Comparison of ENCODE assay signal across 8 mouse cellular contexts in the genomic region with DNA sequence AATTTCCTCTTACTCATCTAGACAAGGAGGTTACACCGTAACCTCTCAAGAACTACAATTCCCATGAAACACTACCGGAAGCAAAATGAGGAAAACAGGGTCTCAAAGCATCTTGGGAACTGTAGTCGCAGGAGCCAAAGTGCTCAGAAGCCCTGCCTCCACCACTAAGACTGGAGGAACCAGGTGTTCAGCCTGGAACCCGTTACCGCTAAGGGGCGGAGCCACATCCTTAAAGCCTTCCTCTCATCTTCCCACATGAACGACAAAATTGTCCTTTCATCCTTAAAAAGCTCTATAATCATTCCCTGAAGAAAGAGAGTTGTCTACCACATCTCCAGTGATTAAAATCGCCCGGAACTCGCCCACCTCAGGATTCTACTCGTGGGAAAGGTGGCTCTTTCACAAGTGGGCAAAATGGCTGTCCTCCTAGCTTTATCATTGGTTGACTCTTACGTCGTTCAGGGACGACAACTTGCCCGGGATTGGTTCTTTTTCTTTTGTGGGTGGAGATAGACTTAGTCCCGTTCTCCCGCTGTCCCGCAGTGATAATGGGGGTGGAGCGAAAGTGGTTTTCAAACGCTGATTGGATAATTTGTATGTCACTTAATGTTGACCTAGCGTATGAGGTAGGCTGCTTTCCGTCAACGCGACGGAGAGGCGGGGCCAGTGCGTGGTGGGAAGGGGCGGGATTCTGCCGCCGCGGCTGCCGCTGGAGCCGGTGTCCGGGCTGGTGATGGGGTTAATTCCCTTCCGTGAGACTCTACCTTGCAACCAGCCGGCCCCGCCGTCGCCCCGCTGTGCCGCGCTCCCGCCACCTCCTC. TPM values are rescaled to one million over a fixed set of nuclear protein-coding genes. Genes with fewer than 3 reads are reported as not detected.
DNase-seq lines count a peak whose midpoint lies in the region; ATAC-seq lines count a peak whose summit lies in the region.

Gene Zranb3, minus strand, starts transcription at position 407 of the 821 bp plus-strand sequence.
Gene R3hdm1, plus strand, starts transcription at position 661 of the 821 bp plus-strand sequence.

- peak within 1 kb of the TSS; percentile 73 for H3K4me2 ChIP-seq in hindbrain, embryonic 15.5 days

- H3K27ac ChIP-seq in hindbrain, embryonic 15.5 days (replicated peaks), result peak within 1 kb of the TSS; percentile 96

- ATAC-seq in hindbrain, embryonic 15.5 days (ENCODE audit: low FRiP score, low read depth), result peak; percentile 98

- peak; percentile 99 for DNase-seq in T-cell, adult 2 months (ENCODE audit: low spot score)
- peak; percentile 92 to 98 for DNase-seq in cerebellum, postnatal 36 days
- peak; percentile 94 to 99 for DNase-seq in frontal cortex, postnatal 36 days (ENCODE audit: low spot score in 2 of 2)
- peak; percentile 100 for DNase-seq in left cerebral cortex, adult 11 months (ENCODE audit: low spot score)
- peak; percentile 96 to 98 for DNase-seq in lung, postnatal 4 days
- DNase-seq in retina, postnatal 7 days (ENCODE audit: low read depth, low spot score), result peak; percentile 99
- peak; percentile 76 for DNase-seq in urinary bladder, adult 2 months (ENCODE audit: low spot score)

- no peaks in the 10 kb centered on the region for H3K36me3 ChIP-seq in hindbrain, embryonic 15.5 days

- H3K4me3 ChIP-seq in hindbrain, embryonic 15.5 days, result peak within 1 kb of the TSS; percentile 90

- under 1% methylated on average over 39 of the region's 43 CpGs for WGBS in hindbrain, embryonic 15.5 days

- no peaks in the 10 kb centered on the region for H3K9me3 ChIP-seq in hindbrain, embryonic 15.5 days

- peak within 1 kb of the TSS; percentile 88 for H3K9ac ChIP-seq in hindbrain, embryonic 15.5 days

- no peaks in the 10 kb centered on the region for H3K27me3 ChIP-seq in hindbrain, embryonic 15.5 days

- H3K4me1 ChIP-seq in hindbrain, embryonic 15.5 days (replicated peaks), result peaks cover 20% of the 10 kb centered on the region

RNA-seq across cellular contexts. Expression of gene Zranb3, which starts in this region (rescaled TPM):
- 3.6 and 4.4 TPM in 2 replicates for polyA plus RNA-seq in hindbrain, embryonic 15.5 days (2015; fragmentation: Nextera tagmentation; extraction: Ambion mirVana)
- polyA plus RNA-seq in urinary bladder, adult 2 months (2012; rRNA removed), result 3.4 and 3.8 TPM in 2 replicates

RNA-seq across cellular contexts. Expression of gene R3hdm1, which starts in this region (rescaled TPM):
- 77.8 and 89.2 TPM in 2 replicates for polyA plus RNA-seq in hindbrain, embryonic 15.5 days (2015; fragmentation: Nextera tagmentation; extraction: Ambion mirVana)
- 24.0 and 32.6 TPM in 2 replicates for polyA plus RNA-seq in urinary bladder, adult 2 months (2012; rRNA removed)

Comparison
In these comparisons a context has a peak if more than half of its experiments do, and no peak if none do; other contexts are left out.
1. Peak in every context shown above with its lines: DNase-seq, ATAC-seq, H3K4me3 ChIP-seq and H3K27ac ChIP-seq.